Mouse (Mus musculus): ENCODE results near the gene Slc25a5. TPM values are rescaled to one million over a fixed set of nuclear protein-coding genes. Genes with fewer than 3 reads are reported as not detected.

The Slc25a5 gene
- polyA plus RNA-seq, 1 experiment from 2014 or later = 838 TPM

- 82% methylated on average over 5 of the region's 5 CpGs for WGBS
- no peaks in the 10 kb centered on the region for H3K36me3 ChIP-seq (ENCODE audit: control insufficient read depth, insufficient read depth, low read length)
- H3K9me3 ChIP-seq (ENCODE audit: control insufficient read depth, low read length) = no peaks in the 10 kb centered on the region
- no peaks in the 10 kb centered on the region for H3K27me3 ChIP-seq (ENCODE audit: control insufficient read depth, insufficient read depth, low read length)
- no peak overlapping the region for H3K9ac ChIP-seq (ENCODE audit: low read depth, low read length)
- no peaks in the 10 kb centered on the region for H3K4me1 ChIP-seq (ENCODE audit: control insufficient read depth, insufficient read depth, low read length)
- no peak for ATAC-seq (ENCODE audit: low FRiP score, low TSS enrichment)
- no peak overlapping the region for H3K27ac ChIP-seq (ENCODE audit: low read depth, low read length)
- no peak overlapping the region for H3K4me3 ChIP-seq (ENCODE audit: low read length)
- no peak overlapping the region for H3K4me2 ChIP-seq (replicated peaks; ENCODE audit: low read depth, low read length)
Observed at GRCm38 (mm10) chrX:36762289-36762688, 33.2 kb upstream of the Slc25a5 start.

- no peaks in the 10 kb centered on the region for H3K27me3 ChIP-seq (ENCODE audit: control insufficient read depth, insufficient read depth, low read length)
- no peak overlapping the region for H3K9ac ChIP-seq (ENCODE audit: low read depth, low read length)
- no peaks in the 10 kb centered on the region for H3K36me3 ChIP-seq (ENCODE audit: control insufficient read depth, insufficient read depth, low read length)
- no peak overlapping the region for H3K27ac ChIP-seq (ENCODE audit: low read depth, low read length)
- no peak for ATAC-seq (ENCODE audit: low FRiP score, low TSS enrichment)
- no peak overlapping the region for H3K4me2 ChIP-seq (replicated peaks; ENCODE audit: low read depth, low read length)
- no peak overlapping the region for H3K4me3 ChIP-seq (ENCODE audit: low read length)
- H3K4me1 ChIP-seq (ENCODE audit: control insufficient read depth, insufficient read depth, low read length) = no peaks in the 10 kb centered on the region
- no peaks in the 10 kb centered on the region for H3K9me3 ChIP-seq (ENCODE audit: control insufficient read depth, low read length)
- 79% methylated on average over 4 of the region's 4 CpGs for WGBS
Observed at GRCm38 (mm10) chrX:36762894-36763293, 32.6 kb upstream of the Slc25a5 start.

GRCm38 (mm10) chrX:36763298-36763933 lies 32.0 kb upstream of the Slc25a5 start:
- WGBS = 67% methylated on average over 11 of the region's 11 CpGs
- no peak overlapping the region for H3K4me2 ChIP-seq (replicated peaks; ENCODE audit: low read depth, low read length)
- ATAC-seq (ENCODE audit: low FRiP score, low TSS enrichment) = no peak
- H3K9me3 ChIP-seq (ENCODE audit: control insufficient read depth, low read length) = no peaks in the 10 kb centered on the region
- no peak overlapping the region for H3K9ac ChIP-seq (ENCODE audit: low read depth, low read length)
- no peaks in the 10 kb centered on the region for H3K27me3 ChIP-seq (ENCODE audit: control insufficient read depth, insufficient read depth, low read length)
- H3K4me1 ChIP-seq (ENCODE audit: control insufficient read depth, insufficient read depth, low read length) = no peaks in the 10 kb centered on the region
- no peak overlapping the region for H3K4me3 ChIP-seq (ENCODE audit: low read length)
- H3K36me3 ChIP-seq (ENCODE audit: control insufficient read depth, insufficient read depth, low read length) = no peaks in the 10 kb centered on the region
- no peak overlapping the region for H3K27ac ChIP-seq (ENCODE audit: low read depth, low read length)

GRCm38 (mm10) chrX:36763934-36764317 lies 31.5 kb upstream of the Slc25a5 start:
- no peak overlapping the region for H3K4me2 ChIP-seq (replicated peaks; ENCODE audit: low read depth, low read length)
- H3K27ac ChIP-seq (ENCODE audit: low read depth, low read length) = no peak overlapping the region
- H3K4me3 ChIP-seq (ENCODE audit: low read length) = no peak overlapping the region
- H3K9me3 ChIP-seq (ENCODE audit: control insufficient read depth, low read length) = no peaks in the 10 kb centered on the region
- no peaks in the 10 kb centered on the region for H3K36me3 ChIP-seq (ENCODE audit: control insufficient read depth, insufficient read depth, low read length)
- no peaks in the 10 kb centered on the region for H3K27me3 ChIP-seq (ENCODE audit: control insufficient read depth, insufficient read depth, low read length)
- WGBS = 45% methylated on average over 2 of the region's 2 CpGs
- no peak for ATAC-seq (ENCODE audit: low FRiP score, low TSS enrichment)
- H3K9ac ChIP-seq (ENCODE audit: low read depth, low read length) = no peak overlapping the region
- H3K4me1 ChIP-seq (ENCODE audit: control insufficient read depth, insufficient read depth, low read length) = no peaks in the 10 kb centered on the region

- no peak for ATAC-seq (ENCODE audit: low FRiP score, low TSS enrichment)
- WGBS = 71% methylated on average over 5 of the region's 5 CpGs
- no peak overlapping the region for H3K27ac ChIP-seq (ENCODE audit: low read depth, low read length)
- H3K4me1 ChIP-seq (ENCODE audit: control insufficient read depth, insufficient read depth, low read length) = no peaks in the 10 kb centered on the region
- H3K27me3 ChIP-seq (ENCODE audit: control insufficient read depth, insufficient read depth, low read length) = no peaks in the 10 kb centered on the region
- H3K36me3 ChIP-seq (ENCODE audit: control insufficient read depth, insufficient read depth, low read length) = no peaks in the 10 kb centered on the region
- no peak overlapping the region for H3K4me3 ChIP-seq (ENCODE audit: low read length)
- H3K4me2 ChIP-seq (replicated peaks; ENCODE audit: low read depth, low read length) = no peak overlapping the region
- no peak overlapping the region for H3K9ac ChIP-seq (ENCODE audit: low read depth, low read length)
- no peaks in the 10 kb centered on the region for H3K9me3 ChIP-seq (ENCODE audit: control insufficient read depth, low read length)
Observed at GRCm38 (mm10) chrX:36767386-36767785, 28.1 kb upstream of the Slc25a5 start.

GRCm38 (mm10) chrX:36772591-36772990 lies 22.9 kb upstream of the Slc25a5 start:
- Histone ChIP-seq H3K4me2 (replicated peaks; ENCODE audit: low read depth, low read length) (no peak overlapping the region), H3K9ac (ENCODE audit: low read depth, low read length) (no peak overlapping the region), H3K36me3 (ENCODE audit: control insufficient read depth, insufficient read depth, low read length) (no peaks in the 10 kb centered on the region), H3K4me1 (ENCODE audit: control insufficient read depth, insufficient read depth, low read length) (no peaks in the 10 kb centered on the region), H3K27ac (ENCODE audit: low read depth, low read length) (no peak overlapping the region), H3K27me3 (ENCODE audit: control insufficient read depth, insufficient read depth, low read length) (no peaks in the 10 kb centered on the region), H3K4me3 (ENCODE audit: low read length) (no peak overlapping the region), H3K9me3 (ENCODE audit: control insufficient read depth, low read length) (no peaks in the 10 kb centered on the region)
- 89% methylated on average over 6 of the region's 6 CpGs for WGBS
- ATAC-seq (ENCODE audit: low FRiP score, low TSS enrichment) = no peak

- 80% methylated on average over 5 of the region's 5 CpGs for WGBS
- no peak overlapping the region for H3K4me3 ChIP-seq (ENCODE audit: low read length)
- no peaks in the 10 kb centered on the region for H3K36me3 ChIP-seq (ENCODE audit: control insufficient read depth, insufficient read depth, low read length)
- H3K4me2 ChIP-seq (replicated peaks; ENCODE audit: low read depth, low read length) = no peak overlapping the region
- H3K27me3 ChIP-seq (ENCODE audit: control insufficient read depth, insufficient read depth, low read length) = no peaks in the 10 kb centered on the region
- H3K9me3 ChIP-seq (ENCODE audit: control insufficient read depth, low read length) = no peaks in the 10 kb centered on the region
- H3K27ac ChIP-seq (ENCODE audit: low read depth, low read length) = no peak overlapping the region
- H3K4me1 ChIP-seq (ENCODE audit: control insufficient read depth, insufficient read depth, low read length) = no peaks in the 10 kb centered on the region
- H3K9ac ChIP-seq (ENCODE audit: low read depth, low read length) = no peak overlapping the region
- no peak for ATAC-seq (ENCODE audit: low FRiP score, low TSS enrichment)
Observed at GRCm38 (mm10) chrX:36775520-36775919, 19.9 kb upstream of the Slc25a5 start.

GRCm38 (mm10) chrX:36777694-36778093 lies 17.8 kb upstream of the Slc25a5 start:
- no peaks in the 10 kb centered on the region for H3K36me3 ChIP-seq (ENCODE audit: control insufficient read depth, insufficient read depth, low read length)
- H3K9ac ChIP-seq (ENCODE audit: low read depth, low read length) = no peak overlapping the region
- H3K4me1 ChIP-seq (ENCODE audit: control insufficient read depth, insufficient read depth, low read length) = no peaks in the 10 kb centered on the region
- H3K27me3 ChIP-seq (ENCODE audit: control insufficient read depth, insufficient read depth, low read length) = no peaks in the 10 kb centered on the region
- 77% methylated on average over 4 of the region's 4 CpGs for WGBS
- no peak overlapping the region for H3K4me2 ChIP-seq (replicated peaks; ENCODE audit: low read depth, low read length)
- no peaks in the 10 kb centered on the region for H3K9me3 ChIP-seq (ENCODE audit: control insufficient read depth, low read length)
- H3K4me3 ChIP-seq (ENCODE audit: low read length) = no peak overlapping the region
- no peak overlapping the region for H3K27ac ChIP-seq (ENCODE audit: low read depth, low read length)
- ATAC-seq (ENCODE audit: low FRiP score, low TSS enrichment) = no peak

- Histone ChIP-seq H3K4me3 (ENCODE audit: low read length) (no peak overlapping the region), H3K4me2 (replicated peaks; ENCODE audit: low read depth, low read length) (no peak overlapping the region), H3K9ac (ENCODE audit: low read depth, low read length) (no peak overlapping the region), H3K36me3 (ENCODE audit: control insufficient read depth, insufficient read depth, low read length) (no peaks in the 10 kb centered on the region), H3K27me3 (ENCODE audit: control insufficient read depth, insufficient read depth, low read length) (no peaks in the 10 kb centered on the region), H3K9me3 (ENCODE audit: control insufficient read depth, low read length) (no peaks in the 10 kb centered on the region), H3K27ac (ENCODE audit: low read depth, low read length) (no peak overlapping the region), H3K4me1 (ENCODE audit: control insufficient read depth, insufficient read depth, low read length) (no peaks in the 10 kb centered on the region)
- no peak for ATAC-seq (ENCODE audit: low FRiP score, low TSS enrichment)
- WGBS = 62% methylated on average over 4 of the region's 4 CpGs
Observed at GRCm38 (mm10) chrX:36789360-36789759, 6.1 kb upstream of the Slc25a5 start.

All from kidney, embryonic 14.5 days (tissue).